Mouse (Mus musculus): ENCODE measurements around the gene Alkbh4. TPM values are rescaled to one million over a fixed set of nuclear protein-coding genes. Genes with fewer than 3 reads are reported as not detected.
"Not testable (repeated sequence)": the region's sequence is repeated elsewhere in the genome, so short reads cannot be mapped to it uniquely, and the experiment has no call there.

The Alkbh4 gene
- total RNA-seq, 1 experiment from 2014 or later, result 14.0 TPM

GRCm38 (mm10) chr5:136139393-136139792, 3.4 kb downstream of the Alkbh4 start:
- ATAC-seq (replicated peaks; ENCODE audit: insufficient number of reproducible peaks, low FRiP score, low TSS enrichment, poor library complexity, severe bottlenecking), result 0 out of 2 replicates have a peak, but pooled peaks have one; percentile 7

GRCm38 (mm10) chr5:136140057-136140482, 4.1 kb downstream of the Alkbh4 start:
- peak; percentile 58 for ATAC-seq (replicated peaks; ENCODE audit: insufficient number of reproducible peaks, low FRiP score, low TSS enrichment, poor library complexity, severe bottlenecking)

- no peak for ATAC-seq (replicated peaks; ENCODE audit: insufficient number of reproducible peaks, low FRiP score, low TSS enrichment, poor library complexity, severe bottlenecking)
Measured at GRCm38 (mm10) chr5:136142746-136143145, 6.8 kb downstream of the Alkbh4 start.

GRCm38 (mm10) chr5:136143161-136143755, 7.3 kb downstream of the Alkbh4 start:
- no peak for ATAC-seq (replicated peaks; ENCODE audit: insufficient number of reproducible peaks, low FRiP score, low TSS enrichment, poor library complexity, severe bottlenecking)

GRCm38 (mm10) chr5:136144606-136145430, 8.9 kb downstream of the Alkbh4 start:
- no peak for ATAC-seq (replicated peaks; ENCODE audit: insufficient number of reproducible peaks, low FRiP score, low TSS enrichment, poor library complexity, severe bottlenecking)

- no peak for ATAC-seq (replicated peaks; ENCODE audit: insufficient number of reproducible peaks, low FRiP score, low TSS enrichment, poor library complexity, severe bottlenecking)
Measured at GRCm38 (mm10) chr5:136146936-136147335, 11.0 kb downstream of the Alkbh4 start.

GRCm38 (mm10) chr5:136147704-136148103, 11.8 kb downstream of the Alkbh4 start:
- no peak for ATAC-seq (replicated peaks; ENCODE audit: insufficient number of reproducible peaks, low FRiP score, low TSS enrichment, poor library complexity, severe bottlenecking)

- peak; percentile 84 for ATAC-seq (replicated peaks; ENCODE audit: insufficient number of reproducible peaks, low FRiP score, low TSS enrichment, poor library complexity, severe bottlenecking)
Measured at GRCm38 (mm10) chr5:136149134-136149576, 13.2 kb downstream of the Alkbh4 start.

- no peak for ATAC-seq (replicated peaks; ENCODE audit: insufficient number of reproducible peaks, low FRiP score, low TSS enrichment, poor library complexity, severe bottlenecking)
Measured at GRCm38 (mm10) chr5:136152365-136152764, 16.4 kb downstream of the Alkbh4 start.

- no peak for ATAC-seq (replicated peaks; ENCODE audit: insufficient number of reproducible peaks, low FRiP score, low TSS enrichment, poor library complexity, severe bottlenecking)
Measured at GRCm38 (mm10) chr5:136155399-136155798, 19.5 kb downstream of the Alkbh4 start.

GRCm38 (mm10) chr5:136160084-136160483, 24.1 kb downstream of the Alkbh4 start:
- ATAC-seq (replicated peaks; ENCODE audit: insufficient number of reproducible peaks, low FRiP score, low TSS enrichment, poor library complexity, severe bottlenecking), result not testable (repeated sequence)

- ATAC-seq (replicated peaks; ENCODE audit: insufficient number of reproducible peaks, low FRiP score, low TSS enrichment, poor library complexity, severe bottlenecking), result no peak
Measured at GRCm38 (mm10) chr5:136163807-136164474, 28.0 kb downstream of the Alkbh4 start.

- ATAC-seq (replicated peaks; ENCODE audit: insufficient number of reproducible peaks, low FRiP score, low TSS enrichment, poor library complexity, severe bottlenecking), result no peak
Measured at GRCm38 (mm10) chr5:136165246-136165645, 29.3 kb downstream of the Alkbh4 start.

- no peak for ATAC-seq (replicated peaks; ENCODE audit: insufficient number of reproducible peaks, low FRiP score, low TSS enrichment, poor library complexity, severe bottlenecking)
Measured at GRCm38 (mm10) chr5:136167296-136167695, 31.4 kb downstream of the Alkbh4 start.

- ATAC-seq (replicated peaks; ENCODE audit: insufficient number of reproducible peaks, low FRiP score, low TSS enrichment, poor library complexity, severe bottlenecking), result no peak
Measured at GRCm38 (mm10) chr5:136168071-136168470, 32.1 kb downstream of the Alkbh4 start.

GRCm38 (mm10) chr5:136169626-136170511, 33.9 kb downstream of the Alkbh4 start:
- ATAC-seq (replicated peaks; ENCODE audit: insufficient number of reproducible peaks, low FRiP score, low TSS enrichment, poor library complexity, severe bottlenecking), result peak; percentile 18; the same call in 1 of the 2 replicates

GRCm38 (mm10) chr5:136170512-136171362, 34.8 kb downstream of the Alkbh4 start, which contains the start of gene Orai2:
Gene Orai2, minus strand, starts transcription at chr5:136170713.
- ATAC-seq (replicated peaks; ENCODE audit: insufficient number of reproducible peaks, low FRiP score, low TSS enrichment, poor library complexity, severe bottlenecking), result peak; percentile 58
